Mouse (Mus musculus) heart, adult 18-20 months (tissue): ENCODE results near the gene Vps37c. TPM values are rescaled to one million over a fixed set of nuclear protein-coding genes. Genes with fewer than 3 reads are reported as not detected.

Experiments used
- DNase-seq, 2 experiments: peaks; one replicate each; pipeline ENCODE4 v3.0.0; 2021 to 2022; ENCODE audit warnings: mixed read lengths in 1 of 2
- total RNA-seq, 2 experiments: library from RNA; stranded (reverse); gene quantifications; 2 replicates each; pipeline ENCODE4 v1.2.3; 2021

The Vps37c gene
- total RNA-seq, 2 experiments from 2014 or later = 20.4 to 21.8 TPM

GRCm38 (mm10) chr19:10713551-10713950 is 25.0 kb downstream of the Vps37c start:
- no peak for DNase-seq

- DNase-seq = no peak
These were observed 25.6 kb downstream of the Vps37c start for GRCm38 (mm10) chr19:10714168-10714567.

GRCm38 (mm10) chr19:10714682-10715475 is 26.3 kb downstream of the Vps37c start:
- peak; percentile 57 to 79 for DNase-seq

- DNase-seq = no peak
These were observed 26.9 kb downstream of the Vps37c start for GRCm38 (mm10) chr19:10715476-10715875.

- no peak for DNase-seq
These were observed 29.8 kb downstream of the Vps37c start for GRCm38 (mm10) chr19:10718251-10718775.

- DNase-seq = no peak
These were observed 31.2 kb downstream of the Vps37c start for GRCm38 (mm10) chr19:10719751-10720150.

- no peak for DNase-seq
These were observed 32.0 kb downstream of the Vps37c start for GRCm38 (mm10) chr19:10720524-10720923.

- no peak for DNase-seq
These were observed 32.5 kb downstream of the Vps37c start for GRCm38 (mm10) chr19:10721064-10721463.

GRCm38 (mm10) chr19:10723084-10723483 is 34.5 kb downstream of the Vps37c start:
- no peak for DNase-seq

- no peak for DNase-seq
These were observed 35.1 kb downstream of the Vps37c start for GRCm38 (mm10) chr19:10723649-10724048.

GRCm38 (mm10) chr19:10724629-10725363 is 36.3 kb downstream of the Vps37c start:
- DNase-seq = no peak

GRCm38 (mm10) chr19:10729889-10730288 is 41.4 kb downstream of the Vps37c start:
- DNase-seq = no peak

GRCm38 (mm10) chr19:10730469-10730868 is 41.9 kb downstream of the Vps37c start:
- no peak for DNase-seq

- no peak for DNase-seq
These were observed 43.4 kb downstream of the Vps37c start for GRCm38 (mm10) chr19:10731975-10732374.

- no peak for DNase-seq
These were observed 44.2 kb downstream of the Vps37c start for GRCm38 (mm10) chr19:10732741-10733140.

- DNase-seq = peak; percentile 48 to 61
These were observed 45.1 kb downstream of the Vps37c start for GRCm38 (mm10) chr19:10733501-10734127.

- DNase-seq = no peak
These were observed 46.0 kb downstream of the Vps37c start for GRCm38 (mm10) chr19:10734554-10734953.

GRCm38 (mm10) chr19:10735061-10735460 is 46.5 kb downstream of the Vps37c start:
- no peak for DNase-seq

- DNase-seq = no peak
These were observed 47.3 kb downstream of the Vps37c start for GRCm38 (mm10) chr19:10735861-10736260.

- DNase-seq = no peak
These were observed 49.5 kb downstream of the Vps37c start for GRCm38 (mm10) chr19:10738038-10738437.

- DNase-seq = no peak
These were observed 50.3 kb downstream of the Vps37c start, which contains the start of gene Cd5 for GRCm38 (mm10) chr19:10738811-10739210. Gene Cd5, minus strand, starts transcription at chr19:10739002.

- DNase-seq = no peak
These were observed 51.4 kb downstream of the Vps37c start for GRCm38 (mm10) chr19:10739916-10740315.
